Mouse (Mus musculus): ENCODE data around the gene Olfr765.
"Not testable (repeated sequence)": the region's sequence is repeated elsewhere in the genome, so short reads cannot be mapped to it uniquely, and the experiment has no call there.

Olfr765 gene

DNA sequence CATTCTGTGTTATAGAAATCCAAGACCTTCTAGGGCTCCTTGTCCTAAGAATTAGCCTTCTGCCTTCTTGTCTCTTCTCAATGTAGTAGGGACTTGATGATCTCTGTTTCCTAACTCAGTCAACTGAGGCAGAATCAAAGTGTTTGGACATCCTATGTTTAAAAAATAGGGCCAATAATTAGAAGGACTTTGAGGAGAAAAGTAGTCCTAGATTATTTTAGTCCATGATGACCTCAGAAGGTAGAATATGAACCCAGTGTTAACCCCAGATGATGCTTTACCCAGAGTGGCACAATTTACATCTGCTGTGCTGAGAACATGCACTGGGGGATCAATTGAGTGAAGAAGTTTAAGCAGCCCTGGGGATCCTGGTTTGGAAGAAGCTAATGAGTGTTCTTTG is at the start of gene Olfr765:
TSS of gene Olfr765 (minus strand) at position 101 of the 400 bp plus-strand sequence.
- not testable (repeated sequence) for DNase-seq (ENCODE audit: low spot score in 2 of 2)

DNA sequence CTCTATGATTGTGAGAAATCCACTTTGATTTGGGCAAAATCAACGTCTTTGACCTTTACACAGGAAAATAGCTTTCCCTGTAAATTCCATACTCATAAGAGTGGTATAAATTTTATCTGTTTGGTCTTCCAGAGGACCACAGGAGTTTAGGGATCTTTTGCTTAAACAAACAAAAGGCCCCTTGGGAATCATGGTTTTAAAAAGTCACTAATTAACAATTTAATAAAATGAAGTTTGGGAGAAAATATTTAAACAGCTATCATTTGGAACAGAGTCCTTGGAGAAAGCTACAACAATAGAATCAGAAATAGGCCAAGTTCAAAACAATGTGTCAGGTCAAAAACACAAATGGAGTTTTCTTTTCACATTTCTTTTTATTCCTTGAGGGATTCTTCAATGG is 49.5 kb upstream of the Olfr765 start, which contains the start of gene Olfr768:
TSS of gene Olfr768 (minus strand) at position 101 of the 400 bp plus-strand sequence.
- no peak for DNase-seq (ENCODE audit: low spot score in 2 of 2)

DNA sequence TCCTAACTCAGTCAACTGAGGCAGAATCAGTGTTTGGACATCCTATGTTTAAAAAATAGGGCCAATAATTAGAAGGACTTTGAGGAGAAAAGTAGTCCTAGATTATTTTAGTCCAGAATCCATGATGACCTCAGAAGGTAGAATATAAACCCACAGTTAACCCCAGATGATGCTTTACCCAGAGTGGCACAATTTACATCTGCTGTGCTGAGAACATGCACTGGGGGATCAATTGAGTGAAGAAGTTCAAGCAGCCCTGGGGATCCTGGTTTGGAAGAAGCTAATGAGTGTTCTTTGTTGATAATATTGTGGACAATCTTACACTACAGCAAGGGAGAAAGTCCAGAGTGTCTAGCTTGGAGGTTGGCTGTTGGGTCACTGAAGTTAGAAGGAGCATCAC is 33.0 kb upstream of the Olfr765 start, which contains the start of gene Olfr767:
TSS of gene Olfr767 (minus strand) at position 101 of the 400 bp plus-strand sequence.
- not testable (repeated sequence) for DNase-seq (ENCODE audit: low spot score in 2 of 2)

DNA sequence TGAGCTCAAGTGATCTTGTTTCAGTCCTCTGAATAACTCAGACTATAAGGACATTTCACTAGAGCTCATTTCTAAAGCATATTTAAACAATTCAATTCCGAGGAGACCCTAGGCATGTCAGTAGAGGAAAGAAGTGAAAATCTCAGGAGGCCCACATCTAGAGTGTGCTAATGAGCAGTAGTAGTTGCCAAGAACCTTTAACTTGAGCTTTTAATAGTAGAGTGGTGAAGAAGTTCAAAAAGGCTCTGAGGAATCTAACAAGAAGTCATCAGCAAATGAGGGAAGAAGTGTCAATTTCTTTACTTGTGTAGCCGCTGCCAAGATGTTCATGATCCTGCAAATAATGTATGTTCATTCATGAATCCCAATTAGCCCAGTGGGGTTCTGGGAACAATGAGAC is 19.1 kb upstream of the Olfr765 start, which contains the start of gene Olfr766-ps1:
TSS of gene Olfr766-ps1 (minus strand) at position 101 of the 400 bp plus-strand sequence.
- no peak for DNase-seq (ENCODE audit: low spot score in 2 of 2)

DNA sequence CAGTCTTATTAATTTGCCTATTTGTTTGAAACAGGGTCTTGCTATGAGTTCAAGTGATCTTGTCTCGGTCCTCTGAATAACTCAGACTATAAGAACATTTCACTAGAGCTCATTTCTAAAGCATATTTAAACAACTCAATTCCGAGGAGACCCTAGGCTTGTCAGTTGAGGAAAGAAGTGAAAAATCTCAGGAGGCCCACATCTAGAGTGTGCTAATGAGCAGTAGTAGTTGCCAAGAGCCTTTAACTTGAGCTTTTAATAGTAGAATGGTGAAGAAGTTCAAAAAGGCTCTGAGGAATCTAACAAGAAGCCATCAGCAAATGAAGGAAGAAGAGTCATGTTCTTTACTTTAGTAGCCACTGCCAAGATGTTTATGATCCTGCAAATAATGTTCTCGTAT is 10.0 kb downstream of the Olfr765 start, which contains the start of gene Olfr764-ps1:
TSS of gene Olfr764-ps1 (minus strand) at position 101 of the 400 bp plus-strand sequence.
- no peak for DNase-seq (ENCODE audit: low spot score in 2 of 2)

DNA sequence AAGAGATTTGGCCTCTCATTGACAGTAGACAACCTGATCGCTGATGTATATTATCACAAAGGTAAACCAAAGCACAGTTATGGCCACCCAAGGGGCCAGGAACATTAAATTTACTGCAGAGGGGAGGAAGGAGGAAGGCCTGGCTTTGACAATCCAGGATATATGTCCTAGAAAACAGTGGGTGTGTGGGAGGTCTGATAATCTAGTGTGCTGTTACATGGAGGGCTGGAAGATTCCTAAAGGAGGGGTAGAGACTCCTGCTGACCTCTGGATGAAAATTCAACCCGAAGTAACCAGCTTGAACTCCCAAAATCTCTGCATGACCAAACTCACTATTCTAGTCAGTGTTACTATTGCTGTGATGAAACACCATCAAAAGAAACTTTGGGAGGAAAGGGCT is 21.5 kb downstream of the Olfr765 start:
- no peak for DNase-seq (ENCODE audit: low spot score in 2 of 2)

DNA sequence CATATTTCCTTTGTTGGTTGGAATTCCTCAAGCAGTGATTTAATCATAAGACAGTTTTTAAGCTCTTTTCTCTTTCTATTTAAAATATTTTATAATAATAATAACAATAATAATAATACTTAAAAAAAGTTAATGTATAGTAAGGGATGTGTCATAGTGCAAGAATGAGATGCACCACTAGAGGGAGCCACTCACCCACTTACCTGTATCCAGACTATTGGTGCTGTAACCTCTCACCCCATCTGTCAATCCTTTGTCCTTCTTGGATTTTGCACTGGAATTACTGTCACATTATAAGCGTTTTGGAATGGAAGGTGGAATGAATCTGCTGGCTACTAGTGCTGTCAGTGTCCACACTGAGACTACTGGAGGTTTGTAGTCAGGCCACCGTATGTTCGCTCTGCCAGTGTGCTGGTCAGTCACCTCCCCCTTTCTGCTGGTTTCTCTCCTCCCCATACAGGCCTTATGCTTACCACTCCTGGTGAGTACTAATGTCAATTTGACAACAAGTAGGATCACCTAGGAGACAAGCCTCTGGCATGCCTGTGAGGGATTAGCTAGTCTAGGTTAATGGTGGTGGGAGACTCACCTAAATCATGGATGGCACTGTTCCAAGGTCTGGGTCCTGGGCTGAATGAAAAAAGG is 23.7 kb downstream of the Olfr765 start:
- DNase-seq (ENCODE audit: low spot score in 2 of 2): peak in 1 of 2 experiments; percentile 67

DNA sequence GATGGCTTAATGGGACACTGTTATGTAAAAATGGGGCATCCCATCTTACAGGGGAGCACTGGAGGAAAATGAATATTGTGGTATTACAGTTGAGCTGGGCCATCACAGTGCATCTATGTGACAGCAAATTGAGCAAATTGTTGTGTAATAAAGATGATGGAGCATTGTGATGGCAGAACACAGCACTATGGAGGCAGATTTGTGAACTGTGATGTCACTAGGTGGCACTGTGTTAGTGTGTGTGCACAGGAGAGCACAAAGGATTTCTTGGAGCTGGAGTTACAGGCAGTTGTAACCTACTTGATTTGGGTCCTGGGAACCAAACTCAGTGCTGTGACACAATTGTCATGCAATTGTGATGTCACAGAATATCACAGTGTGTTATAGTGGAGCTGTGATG is 26.5 kb downstream of the Olfr765 start:
- DNase-seq (ENCODE audit: low spot score in 2 of 2): no peak

DNA sequence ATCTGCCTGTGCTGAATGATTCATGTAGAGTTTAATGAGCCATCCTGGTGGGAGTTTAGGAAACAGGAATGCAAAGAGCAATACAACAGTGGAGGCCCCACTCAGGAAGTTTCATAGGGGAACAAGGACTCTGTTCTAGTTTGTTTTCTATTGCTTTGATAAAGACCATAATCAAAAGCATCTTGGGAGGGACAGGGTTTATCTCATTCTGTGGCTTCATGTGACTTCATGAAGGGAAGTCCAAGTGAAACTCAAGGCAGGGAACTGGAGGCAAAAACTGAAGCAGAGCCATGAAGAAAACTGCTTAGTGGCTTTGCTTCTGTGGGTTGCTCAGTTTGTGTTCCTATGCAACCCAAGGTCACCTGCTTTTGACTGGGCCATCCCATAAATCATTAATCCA is 35.3 kb downstream of the Olfr765 start:
- no peak for DNase-seq (ENCODE audit: low spot score in 2 of 2)

DNA sequence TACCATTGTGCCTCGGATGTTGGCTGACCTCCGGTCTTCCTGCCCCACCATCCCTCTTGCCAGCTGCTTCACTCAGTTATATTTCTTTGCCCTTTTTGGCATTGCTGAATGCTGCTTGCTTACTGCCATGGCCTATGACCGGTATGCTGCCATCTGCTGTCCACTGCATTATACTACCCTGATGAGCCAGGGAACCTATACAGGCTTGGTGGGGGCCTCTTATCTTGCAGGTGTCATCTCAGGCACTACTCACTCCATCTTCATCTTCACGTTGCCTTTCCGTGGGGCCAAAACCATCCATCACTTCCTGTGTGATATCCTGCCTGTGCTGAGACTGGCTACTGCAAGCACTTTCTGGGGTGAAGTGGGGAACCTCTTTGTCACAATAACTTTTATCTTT is 38.3 kb downstream of the Olfr765 start:
- not testable (repeated sequence) for DNase-seq (ENCODE audit: low spot score in 2 of 2)

DNA sequence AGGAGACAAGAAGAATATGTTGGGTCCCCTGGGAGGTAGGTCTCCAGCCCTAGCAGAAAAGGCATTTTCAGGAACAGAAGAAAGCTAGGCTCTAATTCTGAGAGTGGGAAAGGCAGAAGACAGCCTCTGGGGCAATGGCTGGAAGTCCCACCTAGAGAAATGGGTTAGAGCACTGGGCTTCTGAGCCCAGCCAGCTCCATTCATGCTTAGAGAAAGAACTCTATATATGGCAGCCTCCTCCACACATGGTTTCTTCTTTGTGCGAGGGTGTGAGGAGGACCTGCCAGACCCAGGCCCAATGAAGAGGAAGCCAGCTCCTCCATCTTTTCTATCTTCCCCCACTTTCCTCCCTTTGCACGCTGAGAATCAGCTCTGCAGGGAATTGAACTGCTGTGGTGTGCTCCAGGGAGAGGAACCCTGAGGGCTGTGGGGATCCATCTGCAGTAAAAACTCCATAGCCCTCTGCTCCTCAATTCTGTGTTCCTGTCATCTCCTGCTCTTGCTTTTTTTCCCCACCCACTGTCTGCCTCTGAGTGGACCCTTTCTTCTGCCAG is 39.4 kb downstream of the Olfr765 start, which contains the start of gene Olfr763:
TSS of gene Olfr763 (plus strand) at position 504 of the 554 bp plus-strand sequence.
- peak in 1 of 2 experiments; percentile 39 for DNase-seq (ENCODE audit: low spot score in 2 of 2)

DNA sequence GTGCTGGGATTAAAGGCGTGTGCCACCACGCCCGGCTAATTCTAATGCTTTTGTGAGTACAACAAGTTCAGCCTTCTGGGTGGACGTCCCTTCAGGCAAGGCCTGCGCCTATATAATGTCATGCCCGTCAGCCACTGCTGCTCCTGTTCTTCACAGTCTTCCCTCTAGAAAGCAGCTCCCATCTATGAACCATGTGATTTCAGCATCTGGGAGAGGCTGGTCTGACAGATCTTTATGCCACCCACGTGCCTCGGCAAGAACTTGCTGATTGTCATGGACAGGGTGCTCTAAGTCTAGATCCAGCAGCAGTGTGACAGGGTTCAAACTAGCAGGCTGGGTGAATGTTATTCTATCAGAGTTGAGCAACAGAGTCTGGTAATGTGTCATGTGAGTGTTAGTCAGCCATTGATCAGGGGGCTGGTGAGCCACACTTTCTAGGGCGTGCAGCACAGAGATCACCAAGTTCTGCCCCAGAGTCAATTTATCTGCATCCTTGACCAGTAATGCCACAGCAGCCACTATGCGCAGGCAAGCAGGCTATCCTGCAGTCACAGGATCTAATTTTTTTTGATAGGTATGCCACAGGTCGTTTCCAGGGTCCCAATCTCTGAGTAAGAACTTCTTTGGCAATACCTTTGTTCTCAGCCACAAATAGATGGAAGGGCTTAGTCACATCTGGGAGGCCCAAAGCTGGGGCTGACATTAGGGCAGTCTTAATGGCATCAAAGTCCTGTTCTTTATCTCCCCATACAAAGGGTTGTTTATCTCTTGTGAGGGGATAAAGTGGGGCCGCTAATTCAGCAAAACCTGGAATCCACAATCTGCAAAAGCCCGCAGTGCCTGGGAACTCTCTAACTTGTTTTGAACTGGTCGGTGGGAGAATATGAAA is 45.5 kb downstream of the Olfr765 start:
- DNase-seq (ENCODE audit: low spot score in 2 of 2): peak in 1 of 2 experiments; percentile 33

DNA sequence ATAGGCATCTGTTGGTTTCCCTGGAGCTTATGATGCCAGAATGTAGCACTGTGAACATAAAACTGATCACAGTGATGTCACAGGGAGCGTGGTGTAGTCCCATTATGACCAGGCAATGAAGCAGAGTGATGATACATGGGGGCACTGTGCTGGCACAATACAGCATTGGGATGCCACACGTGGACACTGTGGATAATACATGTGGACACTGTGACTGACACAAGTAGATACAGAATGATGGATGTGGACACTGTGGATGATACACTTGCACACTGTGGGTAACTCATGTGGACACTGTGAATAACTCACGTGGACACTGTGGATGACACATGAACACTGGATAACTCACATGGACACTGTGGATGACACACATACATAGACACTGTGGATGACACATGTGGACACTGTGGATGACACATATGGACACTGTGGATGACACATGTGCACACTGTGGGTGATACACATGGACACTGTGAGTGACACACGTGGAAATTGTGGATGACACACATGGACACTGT is 53.2 kb downstream of the Olfr765 start:
- DNase-seq (ENCODE audit: low spot score in 2 of 2): no peak

DNA sequence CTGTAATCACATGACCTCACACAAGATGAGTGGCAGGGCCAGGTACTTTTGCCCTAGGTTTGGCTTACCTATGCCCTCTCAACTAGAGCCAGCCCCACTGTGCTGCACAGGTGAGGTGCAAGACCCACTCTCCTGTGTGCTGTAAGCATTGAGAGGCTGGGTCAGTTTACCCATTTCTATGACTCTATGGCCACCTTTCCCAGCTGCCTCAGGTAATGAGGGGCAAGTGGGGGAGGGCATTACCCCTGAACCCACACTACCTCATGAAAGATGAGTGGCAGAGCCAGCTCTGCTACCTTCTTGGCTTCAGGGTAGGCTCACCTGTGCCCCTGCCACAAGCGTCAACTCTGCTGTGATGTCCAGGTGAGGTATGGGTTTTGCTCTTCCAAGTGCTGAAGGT is 54.0 kb downstream of the Olfr765 start:
- no peak for DNase-seq (ENCODE audit: low spot score in 2 of 2)

Measured in spleen, postnatal 4 days (tissue).